Mouse (Mus musculus) midbrain, embryonic 14.5 days (tissue): ENCODE measurements around the gene Hnrnpul2. TPM values are rescaled to one million over a fixed set of nuclear protein-coding genes. Genes with fewer than 3 reads are reported as not detected.

Source experiments
- ATAC-seq: fragments of 200-750 bp; cut with Nextera tagmentation; 2 replicates; pipeline ENCODE4 v1.8.0; 2017; ENCODE audit warnings: moderate number of reproducible peaks, moderate library complexity; ENCODE audit not compliant: low FRiP score, low TSS enrichment
- DNase-seq: peaks from one replicate; pipeline ENCODE4 v3.0.0-alpha.2; 2015
- H3K27ac ChIP-seq: fragments of 300-500 bp; sonication (generic); replicated peaks from 2 replicates; pipeline ENCODE4 v1.5.1; 2014; ENCODE audit warnings: mild to moderate bottlenecking, low read depth, low read length, moderate library complexity
- H3K27me3 ChIP-seq: fragments of 300-500 bp; sonication (generic); 2 replicates; pipeline ENCODE4 v1.6.1; 2014; ENCODE audit warnings: low read length, control low read depth, mixed read lengths; ENCODE audit not compliant: control insufficient read depth, insufficient read depth
- H3K36me3 ChIP-seq: fragments of 300-500 bp; sonication (generic); 2 replicates; pipeline ENCODE4 v1.6.1; 2014; ENCODE audit warnings: low read length, control low read depth; ENCODE audit not compliant: control insufficient read depth, insufficient read depth
- H3K4me1 ChIP-seq: fragments of 300-500 bp; sonication (generic); 2 replicates; pipeline ENCODE4 v1.6.1; 2014; ENCODE audit warnings: mild to moderate bottlenecking, antibody characterized with exemption, low read length, control low read depth; ENCODE audit not compliant: control insufficient read depth, insufficient read depth
- H3K4me2 ChIP-seq: fragments of 300-500 bp; sonication (generic); 2 replicates; pipeline ENCODE4 v1.6.1; 2014; ENCODE audit warnings: mild to moderate bottlenecking, low read length, moderate library complexity
- H3K4me3 ChIP-seq: fragments of 300-500 bp; sonication (generic); replicated peaks from 2 replicates; pipeline ENCODE4 v1.5.1; 2014; ENCODE audit warnings: low read depth, low read length
- H3K9ac ChIP-seq: fragments of 300-500 bp; sonication (generic); replicated peaks from 2 replicates; pipeline ENCODE4 v1.6.1; 2014; ENCODE audit warnings: mild to moderate bottlenecking, low read length, moderate library complexity
- H3K9me3 ChIP-seq: fragments of 300-500 bp; sonication (generic); 2 replicates; pipeline ENCODE4 v1.6.1; 2016; ENCODE audit warnings: low read length, control low read depth, mixed read lengths; ENCODE audit not compliant: control insufficient read depth
- WGBS: fragments of 180-500 bp; shearing (Covaris S2); extraction: QIAGEN DNeasy Blood & Tissue Kit; methylation state at CpG from one replicate; pipeline ENCODE4 v1.1.7; 2014; 5-methylcytosine and 5-hydroxymethylcytosine counted together
- polyA plus RNA-seq: library from polyadenylated mRNA; unstranded; fragments of >200 nt; fragmentation: Nextera tagmentation; extraction: Ambion mirVana; gene quantifications from 2 replicates; pipeline ENCODE4 v1.2.1, GENCODE M21; 2014

The Hnrnpul2 gene
- polyA plus RNA-seq, 1 experiment from 2014 or later: 8.8 TPM

- Histone ChIP-seq H3K4me3 (no peak overlapping the region), H3K27ac (peak overlapping the region; percentile 67), H3K4me2 (no peak overlapping the region; the same call in 1 of the 2 replicates), H3K27me3 (no peaks in the 10 kb centered on the region), H3K4me1 (peaks cover 13% of the 10 kb centered on the region; the same call in 1 of the 2 replicates), H3K9ac (no peak overlapping the region), H3K36me3 (peaks cover 15% of the 10 kb centered on the region), H3K9me3 (no peaks in the 10 kb centered on the region)
- WGBS: 18% methylated on average over 3 of the region's 3 CpGs
- peak; percentile 65 for DNase-seq
- no peak for ATAC-seq
Measured at GRCm38 (mm10) chr19:8788521-8788920, 31.3 kb upstream of the Hnrnpul2 start.

DNA sequence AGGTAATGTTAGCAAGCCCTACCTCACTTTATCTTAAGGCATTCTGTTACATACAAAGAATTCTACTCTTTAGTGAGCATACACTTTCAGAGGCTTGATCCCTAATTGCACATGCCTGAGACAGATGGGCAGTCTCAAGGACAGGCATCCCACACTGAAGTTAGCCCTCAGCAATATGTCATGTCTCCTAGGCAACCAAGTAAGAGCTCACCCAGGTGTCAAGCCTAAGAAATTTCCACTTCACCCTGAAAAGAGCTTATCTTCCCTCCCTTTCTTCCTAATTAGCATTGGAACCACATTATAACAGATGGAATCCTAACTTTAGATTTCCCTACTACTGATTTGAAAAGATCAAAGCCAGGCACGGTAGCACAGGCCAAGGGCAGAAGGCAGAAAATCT is 30.6 kb upstream of the Hnrnpul2 start:
- Histone ChIP-seq H3K27me3 (no peaks in the 10 kb centered on the region), H3K27ac (peak overlapping the region; percentile 67), H3K9me3 (no peaks in the 10 kb centered on the region), H3K36me3 (peaks cover 18% of the 10 kb centered on the region), H3K4me2 (no peak overlapping the region), H3K9ac (no peak overlapping the region), H3K4me1 (peaks cover 13% of the 10 kb centered on the region; the same call in 1 of the 2 replicates), H3K4me3 (no peak overlapping the region)
- DNase-seq: no peak
- 20% methylated on average over 1 of the region's 1 CpGs for WGBS
- no peak for ATAC-seq

- DNase-seq: no peak
Measured at GRCm38 (mm10) chr19:8790171-8790570, 29.6 kb upstream of the Hnrnpul2 start.

DNA sequence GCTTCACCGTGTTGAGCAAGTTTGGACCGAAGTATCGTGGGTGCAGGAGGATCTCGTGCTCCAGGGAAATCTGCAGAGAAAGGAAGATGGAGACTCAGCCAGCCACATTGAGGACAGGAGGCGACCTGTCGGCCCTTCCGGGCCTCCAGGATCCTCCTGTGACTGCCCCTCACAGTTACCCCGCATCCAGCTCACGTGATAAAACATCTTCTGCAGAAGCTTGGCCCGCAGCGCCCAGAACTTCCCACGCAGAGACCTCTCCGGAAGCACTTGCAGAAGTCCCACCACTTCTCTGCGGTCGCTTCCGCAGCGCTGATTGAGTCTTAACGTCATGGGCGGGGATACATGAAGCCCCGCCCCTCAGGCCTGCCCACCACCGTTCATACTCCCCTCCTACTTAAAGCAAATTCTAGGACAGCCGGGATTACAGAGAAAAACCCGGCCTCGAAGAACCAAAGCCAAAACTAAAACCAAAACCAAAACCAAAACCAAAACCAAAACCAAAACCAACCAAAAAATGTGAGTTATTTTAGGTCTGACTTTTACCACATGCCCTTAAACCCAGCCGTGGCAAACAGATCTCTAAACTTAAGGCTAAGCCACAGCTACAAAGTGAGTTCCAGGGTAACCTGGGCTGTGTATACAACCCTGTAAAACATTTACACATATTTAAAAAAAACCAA is 21.4 kb upstream of the Hnrnpul2 start, which contains the start of gene Polr2g:
Polr2g (minus strand) TSS at position 314 of the 683 bp plus-strand sequence.
- peak; percentile 73 for ATAC-seq
- peak within 1 kb of the TSS; percentile 45; the same call in 1 of the 2 replicates for H3K27ac ChIP-seq
- H3K36me3 ChIP-seq: peaks cover 22% of the 10 kb centered on the region
- H3K4me3 ChIP-seq: peak within 1 kb of the TSS; percentile 78
- DNase-seq: peak; percentile 94
- H3K9me3 ChIP-seq: no peaks in the 10 kb centered on the region
- peaks cover 18% of the 10 kb centered on the region for H3K4me1 ChIP-seq
- 1% methylated on average over 25 of the region's 25 CpGs for whole genome bisulfite sequencing
- H3K9ac ChIP-seq: peak within 1 kb of the TSS; percentile 69
- H3K4me2 ChIP-seq: peak within 1 kb of the TSS; percentile 92
- H3K27me3 ChIP-seq: no peaks in the 10 kb centered on the region

More at GRCm38 (mm10) chr19:8790171-8790570, 29.6 kb upstream of the Hnrnpul2 start:
- WGBS: 91% methylated on average over 7 of the region's 7 CpGs
- no peak overlapping the region for H3K4me3 ChIP-seq
- peaks cover 28% of the 10 kb centered on the region for H3K36me3 ChIP-seq
- H3K27ac ChIP-seq: no peak overlapping the region
- no peaks in the 10 kb centered on the region for H3K27me3 ChIP-seq
- no peak overlapping the region for H3K4me2 ChIP-seq
- no peaks in the 10 kb centered on the region for H3K9me3 ChIP-seq
- H3K9ac ChIP-seq: no peak overlapping the region
- ATAC-seq: no peak
- peaks cover 13% of the 10 kb centered on the region; the same call in 1 of the 2 replicates for H3K4me1 ChIP-seq

DNA sequence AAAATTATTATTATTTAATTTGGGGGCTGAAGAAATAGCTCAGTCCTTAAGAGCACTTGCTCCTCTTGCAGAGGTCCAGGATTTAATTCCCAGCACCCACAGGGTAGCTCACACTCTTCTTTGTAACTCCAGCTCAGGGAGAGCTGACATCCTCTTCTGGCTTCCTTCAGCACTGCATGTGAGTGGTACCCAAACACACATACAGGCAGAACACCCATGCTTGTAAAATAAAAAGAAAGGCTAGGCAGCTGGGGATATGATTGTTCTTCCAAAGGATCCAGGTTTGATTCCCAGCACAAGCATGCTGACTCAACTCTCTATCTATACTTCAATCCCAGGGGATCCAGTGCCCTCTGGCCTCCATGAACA is 20.9 kb upstream of the Hnrnpul2 start:
- H3K36me3 ChIP-seq: peaks cover 17% of the 10 kb centered on the region
- H3K9ac ChIP-seq: no peak overlapping the region
- no peak for DNase-seq
- H3K27me3 ChIP-seq: no peaks in the 10 kb centered on the region
- no peak overlapping the region for H3K27ac ChIP-seq
- H3K9me3 ChIP-seq: no peaks in the 10 kb centered on the region
- ATAC-seq: no peak
- H3K4me1 ChIP-seq: peaks cover 18% of the 10 kb centered on the region
- peak overlapping the region; percentile 92 for H3K4me2 ChIP-seq
- peak overlapping the region; percentile 78; the same call in 1 of the 2 replicates for H3K4me3 ChIP-seq

DNA sequence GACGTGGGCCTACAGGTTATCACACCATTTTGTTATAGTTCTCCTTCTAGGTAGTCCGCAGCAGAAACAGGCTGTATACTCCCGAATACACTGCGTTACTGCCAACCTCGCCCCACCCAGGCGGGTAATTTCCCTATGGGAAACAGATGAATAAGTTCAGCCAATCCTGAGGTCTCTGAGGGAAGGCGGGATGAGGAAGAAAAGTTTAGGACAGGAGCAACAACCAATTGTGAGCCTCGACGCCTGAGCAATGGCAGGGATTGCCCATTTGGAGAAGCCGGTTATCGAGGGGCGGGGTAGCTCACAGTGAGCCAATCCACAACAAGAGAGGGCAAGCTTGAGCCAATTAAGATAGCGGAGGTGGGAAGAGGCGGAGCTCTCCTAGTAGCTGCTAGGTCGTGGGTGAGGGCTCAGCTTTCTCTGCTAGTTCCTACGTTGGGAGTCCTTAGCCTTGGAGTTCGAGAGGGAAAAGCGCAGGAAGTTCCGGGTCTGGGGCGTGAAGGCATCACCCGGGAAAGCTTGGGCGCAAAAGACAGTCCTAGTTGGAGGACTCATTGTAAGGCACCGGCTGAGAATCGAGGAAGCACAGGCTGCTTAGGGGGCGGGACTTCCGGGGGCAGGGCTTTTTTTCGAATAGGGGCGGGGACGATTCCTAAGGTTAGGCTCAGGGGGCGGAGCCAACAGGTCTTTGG is 17.5 kb upstream of the Hnrnpul2 start, which contains the start of gene Zbtb3:
Zbtb3 (plus strand) TSS at position 426 of the 692 bp plus-strand sequence.
- Histone ChIP-seq H3K36me3 (peaks cover 27% of the 10 kb centered on the region; the same call in 1 of the 2 replicates), H3K27me3 (no peaks in the 10 kb centered on the region), H3K9me3 (no peaks in the 10 kb centered on the region), H3K4me2 (peak within 1 kb of the TSS; percentile 71), H3K4me1 (peaks cover 16% of the 10 kb centered on the region), H3K4me3 (peak within 1 kb of the TSS; percentile 53), H3K27ac (peak within 1 kb of the TSS; percentile 85), H3K9ac (peak within 1 kb of the TSS; percentile 52)
- DNase-seq (peak; percentile 97), ATAC-seq (peak; percentile 98)
- under 1% methylated on average over 30 of the region's 30 CpGs for WGBS

- peaks cover 37% of the 10 kb centered on the region for H3K36me3 ChIP-seq
- ATAC-seq: no peak
- H3K9ac ChIP-seq: peak overlapping the region; percentile 52; the same call in 1 of the 2 replicates
- H3K9me3 ChIP-seq: no peaks in the 10 kb centered on the region
- DNase-seq: no peak
- H3K27ac ChIP-seq: peak overlapping the region; percentile 85
- peak overlapping the region; percentile 71 for H3K4me2 ChIP-seq
- peak overlapping the region; percentile 53; the same call in 1 of the 2 replicates for H3K4me3 ChIP-seq
- peaks cover 9% of the 10 kb centered on the region; the same call in 1 of the 2 replicates for H3K4me1 ChIP-seq
- WGBS: 87% methylated on average over 9 of the region's 9 CpGs
- H3K27me3 ChIP-seq: no peaks in the 10 kb centered on the region
Measured at GRCm38 (mm10) chr19:8803204-8803780, 16.5 kb upstream of the Hnrnpul2 start.

- no peak overlapping the region for H3K4me3 ChIP-seq
- no peak overlapping the region for H3K27ac ChIP-seq
- no peaks in the 10 kb centered on the region for H3K27me3 ChIP-seq
- no peaks in the 10 kb centered on the region for H3K9me3 ChIP-seq
- WGBS: 94% methylated on average over 11 of the region's 11 CpGs
- H3K9ac ChIP-seq: no peak overlapping the region
- no peak overlapping the region for H3K4me2 ChIP-seq
- peaks cover 43% of the 10 kb centered on the region for H3K36me3 ChIP-seq
- DNase-seq (no peak), ATAC-seq (no peak)
- peaks cover 9% of the 10 kb centered on the region; the same call in 1 of the 2 replicates for H3K4me1 ChIP-seq
Measured at GRCm38 (mm10) chr19:8803879-8804660, 15.7 kb upstream of the Hnrnpul2 start.
